Mouse (Mus musculus): Measurements from ENCODE around the gene Cuzd1.

DNA sequence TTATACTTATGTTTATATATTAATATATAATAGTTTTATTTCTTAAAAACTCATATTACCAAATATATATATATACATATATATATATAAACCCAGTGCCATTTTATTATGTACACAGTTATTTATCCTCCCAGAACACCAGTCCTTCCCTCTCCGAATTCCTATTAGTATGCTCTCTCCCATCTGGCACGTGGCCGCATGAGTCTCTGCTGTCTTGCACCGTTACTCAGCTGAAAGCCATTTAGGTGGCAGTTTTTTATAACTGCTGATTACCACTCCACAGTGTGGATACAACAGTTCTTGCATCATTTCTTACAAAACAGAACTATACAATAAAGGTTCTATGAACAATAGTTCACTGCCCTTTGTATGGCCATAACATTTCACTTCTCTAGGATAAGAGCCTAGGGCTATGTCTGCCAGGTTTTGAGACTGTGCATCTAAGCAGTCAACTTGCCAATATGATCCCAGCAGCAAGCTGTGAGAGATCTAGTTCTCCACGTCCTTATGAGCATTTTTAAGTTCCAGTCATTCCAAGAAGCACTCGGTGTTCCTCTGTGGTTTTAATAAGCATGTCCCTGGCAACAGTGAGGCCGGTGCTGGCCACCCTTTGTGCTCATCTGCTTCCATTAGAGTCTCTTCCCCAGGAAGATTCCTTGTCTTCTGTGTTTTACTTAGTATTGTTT lies 23.9 kb upstream of the Cuzd1 start:
- TF ChIP-seq GATA1 (IDR thresholded peaks at IDR 0.05; ENCODE audit: borderline replicate concordance, low read length) = no peak
- no peak for TF ChIP-seq FLI1 (IDR thresholded peaks at IDR 0.05; ENCODE audit: low read length)

All from megakaryocyte, embryonic 14.5 days (primary cell).